9 mouse cellular contexts compared by ENCODE assay signal in genomic region chr2:5241469-5241897, GRCm38 (mm10).
A peak's percentile ranks its signal among the peaks of the same experiment; 100 is the strongest.
DNase-seq lines count a peak whose midpoint lies in the region; ATAC-seq lines count a peak whose summit lies in the region.
"Had no signal": no experiment of that assay in that cellular context is flagged by ENCODE, and none has a peak within 500 bp of the region (broad histone marks: within the 10 kb centered on the region; RNA-seq: fewer than 3 reads in every experiment).

No protein-coding gene starts in this region.

- H3K27ac ChIP-seq in midbrain, embryonic 14.5 days (replicated peaks; ENCODE audit: low read depth, low read length): no peak overlapping the region
- H3K27ac ChIP-seq in midbrain, embryonic 10.5 days (replicated peaks): no peak overlapping the region
- H3K27ac ChIP-seq: neural tube, embryonic 12.5 days had no signal

- H3K9ac ChIP-seq in midbrain, embryonic 14.5 days (replicated peaks; ENCODE audit: low read length): no peak overlapping the region
- H3K9ac ChIP-seq: neural tube, embryonic 12.5 days had no signal

- H3K4me2 ChIP-seq in midbrain, embryonic 14.5 days (ENCODE audit: low read length): no peak overlapping the region
- H3K4me2 ChIP-seq: neural tube, embryonic 12.5 days had no signal

- H3K4me3 ChIP-seq in midbrain, embryonic 14.5 days (replicated peaks; ENCODE audit: low read depth, low read length): no peak overlapping the region
- H3K4me3 ChIP-seq in midbrain, embryonic 10.5 days: no peak overlapping the region
- H3K4me3 ChIP-seq: neural tube, embryonic 12.5 days had no signal

- no peaks in the 10 kb centered on the region for H3K36me3 ChIP-seq in midbrain, embryonic 14.5 days (ENCODE audit: control insufficient read depth, insufficient read depth, low read length)
- H3K36me3 ChIP-seq in midbrain, embryonic 10.5 days: no peaks in the 10 kb centered on the region
- H3K36me3 ChIP-seq: neural tube, embryonic 12.5 days had no signal

- no peaks in the 10 kb centered on the region for H3K4me1 ChIP-seq in midbrain, embryonic 14.5 days (ENCODE audit: control insufficient read depth, insufficient read depth, low read length)
- no peaks in the 10 kb centered on the region; the same call in 1 of the 2 replicates for H3K4me1 ChIP-seq in midbrain, embryonic 10.5 days

- ATAC-seq in midbrain, embryonic 14.5 days (ENCODE audit: low FRiP score, low TSS enrichment): no peak
- ATAC-seq in inflammation-experienced regulatory T-cells, adult 6 months: no peak

- no peaks in the 10 kb centered on the region for H3K9me3 ChIP-seq in midbrain, embryonic 14.5 days (ENCODE audit: control insufficient read depth, low read length)
- H3K9me3 ChIP-seq in midbrain, embryonic 10.5 days (replicated peaks): no peaks in the 10 kb centered on the region
- H3K9me3 ChIP-seq: neural tube, embryonic 12.5 days had no signal

- 61% methylated on average over 6 of the region's 6 CpGs for WGBS in midbrain, embryonic 14.5 days
- 78% methylated on average over 6 of the region's 6 CpGs for WGBS in midbrain, embryonic 10.5 days

- peak; percentile 70 for DNase-seq in midbrain, embryonic 14.5 days
- no peak for DNase-seq in midbrain, embryonic 10.5 days (ENCODE audit: low spot score)
- peak; percentile 68 to 79 for DNase-seq in cerebellum, postnatal 25 days
- peak; percentile 35 to 56 for DNase-seq in heart, adult 9 months (ENCODE audit: low spot score in 2 of 2)
- peak; percentile 60 to 86 for DNase-seq in layer of hippocampus, postnatal 14 days (ENCODE audit: low spot score in 2 of 2)
- peak; percentile 67 to 68 for DNase-seq in right cerebral cortex, postnatal 36 days (ENCODE audit: low spot score in 2 of 2)
- DNase-seq in ovary, postnatal 36 days (ENCODE audit: low spot score): no peak

- H3K27me3 ChIP-seq in midbrain, embryonic 14.5 days (ENCODE audit: control insufficient read depth, insufficient read depth, low read length): no peaks in the 10 kb centered on the region
- no peaks in the 10 kb centered on the region for H3K27me3 ChIP-seq in midbrain, embryonic 10.5 days (ENCODE audit: low read depth, poor library complexity, severe bottlenecking)
- H3K27me3 ChIP-seq: neural tube, embryonic 12.5 days had no signal

Comparison
In these comparisons a context has a peak if more than half of its experiments do, and no peak if none do; other contexts are left out.
1. DNase-seq: peak in midbrain, embryonic 14.5 days (single experiment), cerebellum, postnatal 25 days (2 of 2), heart, adult 9 months (2 of 2), layer of hippocampus, postnatal 14 days (2 of 2) and right cerebral cortex, postnatal 36 days (2 of 2); none in midbrain, embryonic 10.5 days (single experiment) and ovary, postnatal 36 days (single experiment).